Mouse (Mus musculus) bone marrow, adult 2 months (tissue): Measurements from ENCODE around the gene Spa17. TPM values are rescaled to one million over a fixed set of nuclear protein-coding genes. Genes with fewer than 3 reads are reported as not detected.
A peak's percentile ranks its signal among the peaks of the same experiment; 100 is the strongest.

ENCODE experiments used
- H3K27ac ChIP-seq: fragments of 200-500 bp; 2 replicates; pipeline ENCODE4 v1.5.1; 2012; ENCODE audit warnings: low read depth, mild to moderate bottlenecking, control low read depth, inconsistent platforms, low read length; ENCODE audit not compliant: control insufficient read depth, poor library complexity, insufficient read depth
- H3K4me1 ChIP-seq: fragments of 200-500 bp; 2 replicates; pipeline ENCODE4 v1.6.1; 2011; ENCODE audit warnings: low read length; ENCODE audit not compliant: control insufficient read depth, insufficient read depth
- H3K4me3 ChIP-seq: fragments of 200-500 bp; replicated peaks from 2 replicates; pipeline ENCODE3; 2011; ENCODE audit warnings: mild to moderate bottlenecking, low read depth, low read length, control low read depth; ENCODE audit not compliant: control insufficient read depth
- CTCF ChIP-seq: fragments of 200-500 bp; IDR thresholded peaks from 2 replicates; pipeline ENCODE4 v1.5.1; 2011; ENCODE audit warnings: low read length, control low read depth; ENCODE audit not compliant: control insufficient read depth, insufficient read depth
- POLR2A ChIP-seq: fragments of 200-500 bp; IDR thresholded peaks from 2 replicates; pipeline ENCODE4 v1.6.1; 2011; ENCODE audit warnings: low read depth, mild to moderate bottlenecking, control low read depth, low read length, borderline replicate concordance; ENCODE audit not compliant: control insufficient read depth
- WGBS: fragments of 180-500 bp; shearing (Covaris S2); methylation state at CpG from one replicate; pipeline ENCODE4 v1.1.7; 2018; 5-methylcytosine and 5-hydroxymethylcytosine counted together
- polyA plus RNA-seq: library from polyadenylated mRNA; stranded (reverse); fragments of >200 nt; gene quantifications from 2 replicates; pipeline ENCODE4 v1.2.4, GENCODE M21; 2011; ENCODE audit warnings: low replicate concordance; ENCODE audit not compliant: missing spikeins, insufficient read depth, insufficient read length

Spa17 gene
- polyA plus RNA-seq, 1 experiment, result 3.7 TPM

DNA sequence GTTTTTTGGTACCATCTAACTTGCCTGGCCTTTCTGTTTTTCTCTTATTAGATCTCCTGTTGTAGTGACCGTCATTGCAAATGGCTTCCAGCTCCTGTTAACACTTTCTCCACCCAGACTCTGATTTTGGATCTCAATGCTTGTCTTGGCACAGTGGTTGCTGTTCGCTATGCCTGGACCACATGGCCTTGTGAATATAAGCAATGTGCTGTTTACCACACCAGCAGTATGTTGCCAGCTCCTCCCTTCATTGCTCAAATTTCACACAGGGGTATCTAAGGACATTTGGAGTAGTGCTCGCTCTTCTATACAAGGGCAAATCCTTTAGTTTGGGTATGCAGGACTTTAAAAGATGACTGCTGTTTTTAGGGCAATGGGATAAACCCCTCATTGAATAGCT is 32.7 kb upstream of the Spa17 start:
- TF ChIP-seq POLR2A (no peak), CTCF (no peak)
- no peaks in the 10 kb centered on the region for H3K4me1 ChIP-seq
- WGBS, result 84% methylated on average over 3 of the region's 3 CpGs
- no peak overlapping the region for H3K4me3 ChIP-seq
- H3K27ac ChIP-seq, result no peak overlapping the region

DNA sequence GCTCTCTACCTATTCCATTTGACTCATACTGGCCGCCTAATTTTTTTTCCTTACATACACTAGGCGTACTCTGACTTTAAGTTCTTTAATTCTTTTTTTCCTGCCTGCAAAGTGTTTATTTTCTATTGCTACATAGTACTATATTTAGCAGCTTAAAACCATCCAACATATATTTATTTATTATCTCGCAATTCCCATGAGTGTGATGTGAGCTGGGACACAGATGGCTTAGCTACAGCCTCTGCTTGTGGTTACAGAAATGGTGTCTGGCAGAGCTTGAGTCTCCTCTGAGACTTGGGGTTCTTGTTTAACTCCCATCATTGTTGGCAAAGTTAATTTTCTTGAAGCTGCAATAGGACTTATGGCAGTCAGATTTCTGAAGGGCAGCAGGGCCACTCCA is 25.2 kb upstream of the Spa17 start:
- TF ChIP-seq POLR2A (no peak), CTCF (no peak)
- WGBS, result 78% methylated on average over 3 of the region's 3 CpGs
- H3K27ac ChIP-seq, result no peak overlapping the region

DNA sequence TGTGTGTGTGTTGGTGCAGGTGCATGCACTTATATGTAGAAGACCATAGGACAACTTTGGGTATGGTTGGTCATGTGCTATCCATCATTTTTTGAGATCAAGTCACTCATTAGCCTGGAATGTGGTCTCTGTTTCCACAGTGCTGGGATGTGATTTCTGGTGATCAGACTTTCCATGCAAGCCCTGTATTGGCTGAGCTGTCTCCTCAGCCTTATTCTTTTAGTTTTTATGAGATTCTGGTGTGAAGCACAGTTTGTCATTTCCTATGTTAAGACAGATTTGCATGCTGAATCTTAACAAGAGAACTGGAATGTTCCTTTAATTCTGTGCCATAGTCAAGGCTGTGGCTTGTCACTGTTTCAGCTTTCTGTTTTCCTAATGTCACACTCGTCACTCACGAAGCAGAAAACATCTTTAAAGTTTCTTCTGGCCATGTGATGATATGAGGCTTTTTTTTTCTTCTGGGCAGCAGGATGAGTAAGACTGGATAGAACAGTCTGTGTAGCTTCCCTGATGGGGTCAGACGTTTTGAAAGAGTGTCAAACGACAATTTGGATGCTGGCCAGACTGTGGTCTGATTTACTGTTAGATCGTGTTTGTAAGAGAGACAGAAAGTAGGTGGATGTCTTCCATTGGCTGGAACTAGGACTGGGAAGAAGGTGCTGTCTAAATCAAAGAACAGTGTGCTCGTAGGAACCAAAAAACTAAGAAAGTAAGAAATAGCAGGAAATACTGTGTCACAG is 23.4 kb upstream of the Spa17 start:
- H3K4me3 ChIP-seq, result no peak overlapping the region
- no peaks in the 10 kb centered on the region for H3K4me1 ChIP-seq
- 41% methylated on average over 6 of the region's 6 CpGs for WGBS
- H3K27ac ChIP-seq, result no peak overlapping the region
- TF ChIP-seq POLR2A, result no peak
- TF ChIP-seq CTCF, result no peak

More for the DNA sequence above, 25.2 kb upstream of the Spa17 start:
- Histone ChIP-seq H3K4me1 (no peaks in the 10 kb centered on the region), H3K4me3 (no peak overlapping the region)

DNA sequence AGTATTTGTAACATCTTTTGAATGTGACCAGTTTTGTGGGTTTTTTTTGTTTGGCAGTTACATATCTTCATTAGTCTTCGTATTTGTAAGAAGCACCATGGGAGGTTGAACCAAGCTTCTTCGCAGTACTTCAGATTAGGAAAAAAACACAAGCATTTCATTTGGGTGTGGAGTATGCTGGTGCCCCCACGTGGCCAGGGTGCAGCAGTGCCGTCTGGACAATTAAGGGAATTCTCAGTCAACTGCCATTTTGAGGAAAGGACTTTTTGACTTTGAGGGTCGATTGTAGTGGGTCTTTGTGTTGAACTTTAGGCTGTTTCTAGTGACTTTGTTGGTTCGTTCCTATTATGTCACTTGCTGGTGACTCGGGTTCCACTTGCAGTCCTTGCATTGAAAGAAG is 22.8 kb upstream of the Spa17 start:
- no peak overlapping the region for H3K4me3 ChIP-seq
- TF ChIP-seq CTCF (peak; percentile 70), POLR2A (no peak)
- H3K27ac ChIP-seq, result no peak overlapping the region
- H3K4me1 ChIP-seq, result no peaks in the 10 kb centered on the region
- 27% methylated on average over 7 of the region's 7 CpGs for WGBS

DNA sequence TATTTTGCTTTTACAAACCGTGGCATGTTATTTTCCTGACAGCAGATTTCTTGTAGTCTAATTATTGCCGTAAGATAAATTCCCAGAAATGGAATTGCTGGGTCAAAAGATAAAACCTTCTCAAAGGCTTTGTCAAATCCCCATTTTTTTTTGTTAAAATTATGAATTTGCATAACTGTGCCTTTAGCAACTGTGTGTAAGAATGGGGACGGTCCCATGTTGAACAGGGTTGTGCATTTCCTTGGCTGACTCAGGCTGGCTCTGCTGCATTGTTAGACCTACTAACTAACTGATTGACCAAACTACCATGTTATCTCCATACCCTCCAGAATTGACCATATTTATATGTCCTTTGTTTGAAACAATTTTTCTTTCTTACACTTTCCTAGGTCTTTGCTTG is 20.7 kb upstream of the Spa17 start:
- H3K27ac ChIP-seq, result no peak overlapping the region
- WGBS, result 84% methylated on average over 3 of the region's 3 CpGs
- no peak overlapping the region for H3K4me3 ChIP-seq
- H3K4me1 ChIP-seq, result no peaks in the 10 kb centered on the region
- TF ChIP-seq POLR2A (no peak), CTCF (no peak)

DNA sequence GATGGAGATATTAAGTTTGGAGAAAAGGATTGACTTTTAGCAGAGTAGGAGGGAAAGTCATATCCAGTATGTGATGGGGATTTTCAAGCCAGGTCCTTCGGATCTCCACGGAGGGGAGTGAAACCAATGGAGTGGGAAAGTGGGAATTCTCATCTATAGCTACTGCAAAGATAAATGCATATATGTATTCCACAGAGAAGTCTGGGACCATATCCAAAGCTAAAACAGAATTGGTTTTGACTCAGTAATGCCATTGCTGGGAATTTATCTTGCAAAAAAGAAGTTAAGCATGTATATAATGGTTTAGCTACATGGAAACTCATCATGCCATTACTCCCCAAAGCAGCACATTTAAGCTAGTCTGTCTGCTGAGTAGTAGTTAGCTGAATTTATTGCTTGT is 18.8 kb upstream of the Spa17 start:
- no peak for TF ChIP-seq CTCF
- no peak for TF ChIP-seq POLR2A
- H3K4me1 ChIP-seq, result no peaks in the 10 kb centered on the region
- H3K4me3 ChIP-seq, result no peak overlapping the region
- H3K27ac ChIP-seq, result no peak overlapping the region
- WGBS, result 83% methylated on average over 2 of the region's 2 CpGs

DNA sequence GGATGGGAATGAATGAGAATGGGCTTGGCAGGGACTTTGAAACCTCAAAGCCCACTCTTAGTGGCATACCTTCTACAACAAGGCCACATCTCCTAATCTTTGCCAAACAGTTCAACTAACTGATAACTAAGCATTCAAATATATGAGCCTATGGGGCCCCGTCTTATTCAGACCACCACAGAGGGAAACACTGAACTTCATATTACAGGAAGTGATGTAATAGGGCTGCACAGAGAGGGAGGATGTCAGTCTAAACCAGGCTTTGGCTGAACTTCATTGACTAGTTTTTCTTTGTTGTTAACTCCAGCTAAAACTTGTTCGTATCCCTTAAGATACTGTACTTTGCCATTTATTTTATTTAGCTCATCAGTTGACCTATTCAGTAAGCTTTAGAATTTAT is 16.4 kb upstream of the Spa17 start:
- H3K4me1 ChIP-seq, result no peaks in the 10 kb centered on the region
- no peak for TF ChIP-seq CTCF
- TF ChIP-seq POLR2A, result no peak
- H3K27ac ChIP-seq, result no peak overlapping the region
- no peak overlapping the region for H3K4me3 ChIP-seq
- 49% methylated on average over 2 of the region's 2 CpGs for WGBS

DNA sequence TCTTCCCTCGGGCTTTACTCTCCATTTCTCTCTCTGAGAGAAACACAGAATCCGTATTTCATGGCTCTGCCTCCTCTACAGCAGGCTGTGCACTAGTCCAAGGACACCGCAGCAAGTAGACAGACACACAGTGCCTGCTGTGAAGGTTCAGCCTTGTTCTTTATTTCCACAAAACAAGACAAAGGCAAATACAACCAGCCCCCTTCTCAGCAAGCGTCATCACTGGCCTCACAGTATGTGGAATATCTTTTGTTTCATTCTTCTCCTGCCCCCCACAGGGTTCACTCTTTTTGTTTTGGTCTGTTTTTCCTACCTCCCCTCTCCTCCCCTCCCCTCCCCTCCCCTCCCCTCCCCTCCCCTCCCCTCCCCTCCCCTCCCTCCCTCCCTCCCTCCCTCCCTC is 15.1 kb upstream of the Spa17 start:
- Histone ChIP-seq H3K27ac (no peak overlapping the region), H3K4me3 (no peak overlapping the region), H3K4me1 (no peaks in the 10 kb centered on the region)
- TF ChIP-seq POLR2A (no peak), CTCF (no peak)
- WGBS, result 85% methylated on average over 4 of the region's 4 CpGs

DNA sequence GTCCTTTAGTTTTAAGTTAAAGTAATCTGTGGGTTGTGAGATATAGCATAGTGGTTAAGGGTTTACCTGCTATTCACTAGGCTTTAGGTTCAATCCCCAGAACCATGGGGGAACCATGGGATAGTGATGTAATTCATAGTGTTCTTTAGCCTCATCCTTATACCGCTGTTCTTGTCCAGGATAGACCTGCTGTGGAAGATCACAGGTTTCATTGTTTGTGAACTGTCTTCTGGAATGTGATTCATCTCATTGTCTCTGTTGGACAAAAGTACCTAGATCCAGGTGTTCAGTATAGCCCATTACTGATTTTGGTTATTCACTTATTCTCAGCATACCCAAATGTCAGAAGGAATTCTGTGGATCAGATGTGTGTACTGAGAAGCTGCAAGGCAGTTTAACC is 13.7 kb upstream of the Spa17 start:
- Histone ChIP-seq H3K4me3 (no peak overlapping the region), H3K27ac (no peak overlapping the region), H3K4me1 (no peaks in the 10 kb centered on the region)
- TF ChIP-seq POLR2A (no peak), CTCF (no peak)
- WGBS, result 92% methylated on average over 1 of the region's 1 CpGs
